Mouse (Mus musculus): ENCODE results near the gene Cacna1d.

- TF ChIP-seq UBTF (IDR thresholded peaks at IDR 0.05; ENCODE audit: borderline replicate concordance, insufficient read depth, low read depth, low read length) = no peak
- TF ChIP-seq E2F4 (IDR thresholded peaks at IDR 0.05; ENCODE audit: borderline replicate concordance, low read depth, low read length) = no peak
- no peak for TF ChIP-seq POLR2AphosphoS2 (IDR thresholded peaks at IDR 0.05; ENCODE audit: low read length)
- TF ChIP-seq BHLHE40 (IDR thresholded peaks at IDR 0.05; ENCODE audit: borderline replicate concordance, low read depth, low read length) = no peak
- TF ChIP-seq CTCF (IDR thresholded peaks at IDR 0.05 in 2 of 3, conservative IDR thresholded peaks at IDR 0.05 in 1 of 3; ENCODE audit: control insufficient read depth in 1 of 3, insufficient read depth in 1 of 3, low read depth in 2 of 3, low read length in 3 of 3, poor library complexity in 1 of 3, severe bottlenecking in 1 of 3) = no peak
- TF ChIP-seq EP300 (IDR thresholded peaks at IDR 0.05; ENCODE audit: low read depth in 1 of 2, low read length in 2 of 2) = no peak
- no peak for TF ChIP-seq USF1 (IDR thresholded peaks at IDR 0.05; ENCODE audit: low read depth, low read length)
- TF ChIP-seq POLR2A (IDR thresholded peaks at IDR 0.05; ENCODE audit: control insufficient read depth in 1 of 2, insufficient read depth in 1 of 2, low read depth in 1 of 2, low read length in 2 of 2, poor library complexity in 1 of 2) = no peak
- no peak for TF ChIP-seq TBP (IDR thresholded peaks at IDR 0.05; ENCODE audit: low read depth, low read length)
- TF ChIP-seq RAD21 (IDR thresholded peaks at IDR 0.05; ENCODE audit: low read depth, low read length) = no peak
- no peak for TF ChIP-seq SIN3A (IDR thresholded peaks at IDR 0.05; ENCODE audit: low read length)
- TF ChIP-seq MAX (IDR thresholded peaks at IDR 0.05; ENCODE audit: low read length) = no peak
- no peak for TF ChIP-seq ELF1 (IDR thresholded peaks at IDR 0.05; ENCODE audit: low read depth, low read length)
- no peak for TF ChIP-seq CHD2 (IDR thresholded peaks at IDR 0.05; ENCODE audit: low read length)
These were observed 361.2 kb downstream of the Cacna1d start for GRCm38 (mm10) chr14:30130092-30130491.

Data from MEL (cell line).